Mouse (Mus musculus) olfactory bulb, adult 2 months (tissue): ENCODE results near the gene Cst9. TPM values are rescaled to one million over a fixed set of nuclear protein-coding genes. Genes with fewer than 3 reads are reported as not detected.

Experiments
- H3K27ac ChIP-seq: fragments of 200-500 bp; 2 replicates; pipeline ENCODE4 v1.5.1; 2012; ENCODE audit warnings: low read depth, low read length; ENCODE audit not compliant: insufficient read depth
- H3K4me1 ChIP-seq: fragments of 200-500 bp; 2 replicates; pipeline ENCODE4 v1.6.1; 2012; ENCODE audit warnings: low read length; ENCODE audit not compliant: control insufficient read depth, insufficient read depth
- H3K4me3 ChIP-seq: fragments of 200-500 bp; 2 replicates; pipeline ENCODE4 v1.5.1; 2012; ENCODE audit warnings: mild to moderate bottlenecking, low read depth, low read length, moderate library complexity; ENCODE audit not compliant: insufficient read depth
- CTCF ChIP-seq: fragments of 200-500 bp; IDR thresholded peaks from 2 replicates; pipeline ENCODE4 v1.5.1; 2012; ENCODE audit warnings: low read depth, mild to moderate bottlenecking, low read length, moderate library complexity; ENCODE audit not compliant: insufficient read depth
- POLR2A ChIP-seq: fragments of 200-500 bp; IDR thresholded peaks from 2 replicates; pipeline ENCODE4 v1.6.1; 2012; ENCODE audit warnings: mild to moderate bottlenecking, low read depth, low read length, moderate library complexity; ENCODE audit not compliant: insufficient read depth
- WGBS: fragments of 180-500 bp; shearing (Covaris S2); methylation state at CpG from one replicate; pipeline ENCODE4 v1.1.7; 2018; 5-methylcytosine and 5-hydroxymethylcytosine counted together
- polyA plus RNA-seq: library from polyadenylated mRNA; stranded (reverse); fragments of >200 nt; gene quantifications from 2 replicates; pipeline ENCODE4 v1.2.4, GENCODE M21; 2012; ENCODE audit warnings: low replicate concordance; ENCODE audit not compliant: missing spikeins, insufficient read depth, insufficient read length

Cst9 gene
- not detected in 2 replicates for polyA plus RNA-seq

GRCm38 (mm10) chr2:148834912-148835311, at the start of gene Cst9:
Gene Cst9 (plus strand): TSS chr2:148835147.
- TF ChIP-seq POLR2A: no peak
- no peak for TF ChIP-seq CTCF
- Histone ChIP-seq H3K27ac (no peak within 1 kb of the TSS), H3K4me1 (no peaks in the 10 kb centered on the region), H3K4me3 (no peak within 1 kb of the TSS)
- 73% methylated on average over 4 of the region's 4 CpGs for WGBS

- H3K4me1 ChIP-seq: no peaks in the 10 kb centered on the region
- no peak within 1 kb of the TSS for H3K27ac ChIP-seq
- no peak within 1 kb of the TSS for H3K4me3 ChIP-seq
- 83% methylated on average over 6 of the region's 6 CpGs for WGBS
- TF ChIP-seq CTCF: no peak
- no peak for TF ChIP-seq POLR2A
Observed at GRCm38 (mm10) chr2:148789142-148789541, 45.8 kb upstream of the Cst9 start, which contains the start of gene Cst12. Gene Cst12 (plus strand): TSS chr2:148789361.

GRCm38 (mm10) chr2:148798485-148798884, 36.5 kb upstream of the Cst9 start, which contains the start of gene Cst8:
Gene Cst8 (plus strand): TSS chr2:148798785.
- TF ChIP-seq POLR2A: no peak
- no peak for TF ChIP-seq CTCF
- Histone ChIP-seq H3K4me1 (no peaks in the 10 kb centered on the region), H3K4me3 (no peak within 1 kb of the TSS), H3K27ac (no peak within 1 kb of the TSS)
- WGBS: 100% methylated on average over 1 of the region's 1 CpGs

- TF ChIP-seq POLR2A (no peak), CTCF (no peak)
- Histone ChIP-seq H3K27ac (no peak overlapping the region), H3K4me1 (no peaks in the 10 kb centered on the region), H3K4me3 (no peak overlapping the region)
- WGBS: 55% methylated on average over 3 of the region's 3 CpGs
Observed at GRCm38 (mm10) chr2:148801491-148801921, 33.4 kb upstream of the Cst9 start.

GRCm38 (mm10) chr2:148806696-148807095, 28.3 kb upstream of the Cst9 start:
- no peak overlapping the region for H3K27ac ChIP-seq
- H3K4me1 ChIP-seq: no peaks in the 10 kb centered on the region
- 72% methylated on average over 6 of the region's 6 CpGs for WGBS
- no peak overlapping the region for H3K4me3 ChIP-seq
- TF ChIP-seq POLR2A (no peak), CTCF (no peak)

- Histone ChIP-seq H3K4me3 (no peak within 1 kb of the TSS), H3K4me1 (no peaks in the 10 kb centered on the region), H3K27ac (no peak within 1 kb of the TSS)
- TF ChIP-seq CTCF: no peak
- TF ChIP-seq POLR2A: no peak
Observed at GRCm38 (mm10) chr2:148819909-148820308, 15.0 kb upstream of the Cst9 start, which contains the start of gene Cst13. Gene Cst13 (plus strand): TSS chr2:148820081.

GRCm38 (mm10) chr2:148825986-148826385, 9.0 kb upstream of the Cst9 start:
- no peak overlapping the region for H3K27ac ChIP-seq
- no peak for TF ChIP-seq POLR2A
- no peak for TF ChIP-seq CTCF
- no peaks in the 10 kb centered on the region for H3K4me1 ChIP-seq
- 82% methylated on average over 1 of the region's 1 CpGs for WGBS
- H3K4me3 ChIP-seq: no peak overlapping the region

GRCm38 (mm10) chr2:148838075-148838777, 3.3 kb downstream of the Cst9 start:
- TF ChIP-seq CTCF: no peak
- TF ChIP-seq POLR2A: no peak
- H3K4me1 ChIP-seq: no peaks in the 10 kb centered on the region
- 86% methylated on average over 5 of the region's 5 CpGs for WGBS
- no peak overlapping the region for H3K4me3 ChIP-seq
- no peak overlapping the region for H3K27ac ChIP-seq

- Histone ChIP-seq H3K27ac (no peak overlapping the region), H3K4me3 (no peak overlapping the region), H3K4me1 (no peaks in the 10 kb centered on the region)
- 86% methylated on average over 2 of the region's 2 CpGs for WGBS
- TF ChIP-seq CTCF (no peak), POLR2A (no peak)
Observed at GRCm38 (mm10) chr2:148839224-148839623, 4.3 kb downstream of the Cst9 start.
